Comparison of ENCODE assay signal across 14 mouse cellular contexts in genomic region chr3:148676025-148676424, GRCm38 (mm10).
DNase-seq lines count a peak whose midpoint lies in the region; ATAC-seq lines count a peak whose summit lies in the region.
"Had no signal": no experiment of that assay in that cellular context is flagged by ENCODE, and none has a peak within 500 bp of the region (broad histone marks: within the 10 kb centered on the region; RNA-seq: fewer than 3 reads in every experiment).

No protein-coding gene starts in this region.

- no peaks in the 10 kb centered on the region for H3K27me3 ChIP-seq in kidney, embryonic 15.5 days
- H3K27me3 ChIP-seq in heart, embryonic 12.5 days (replicated peaks): no peaks in the 10 kb centered on the region
- H3K27me3 ChIP-seq: embryonic facial prominence, embryonic 15.5 days; limb, embryonic 15.5 days had no signal

- H3K4me3 ChIP-seq in kidney, embryonic 15.5 days (replicated peaks): no peak overlapping the region
- H3K4me3 ChIP-seq in heart, embryonic 12.5 days: no peak overlapping the region
- H3K4me3 ChIP-seq: embryonic facial prominence, embryonic 15.5 days; limb, embryonic 15.5 days had no signal

- DNase-seq in embryo, embryonic 10.5 days (ENCODE audit: low spot score): peak; percentile 32
- DNase-seq in embryo, embryonic 9.5 days (ENCODE audit: extremely low spot score): no peak
- DNase-seq in kidney, postnatal 10 days: peak; percentile 14
- peak; percentile 29 for DNase-seq in 3T3-L1 (ENCODE audit: low read depth, low spot score)
- DNase-seq: cerebellum, adult 2 months; layer of hippocampus, postnatal 36 days; right cerebral cortex, adult 18-20 months had no signal

- H3K27ac ChIP-seq in kidney, embryonic 15.5 days: no peak overlapping the region
- H3K27ac ChIP-seq in heart, embryonic 12.5 days (ENCODE audit: poor library complexity, severe bottlenecking): no peak overlapping the region
- H3K27ac ChIP-seq: embryonic facial prominence, embryonic 15.5 days; limb, embryonic 15.5 days; macrophage had no signal

- H3K36me3 ChIP-seq in kidney, embryonic 15.5 days: no peaks in the 10 kb centered on the region
- no peaks in the 10 kb centered on the region for H3K36me3 ChIP-seq in heart, embryonic 12.5 days
- H3K36me3 ChIP-seq: embryonic facial prominence, embryonic 15.5 days; limb, embryonic 15.5 days had no signal

- 61% methylated on average over 2 of the region's 2 CpGs for WGBS in kidney, embryonic 15.5 days
- WGBS in heart, embryonic 12.5 days: 71% methylated on average over 2 of the region's 2 CpGs

- no peaks in the 10 kb centered on the region for H3K9me3 ChIP-seq in kidney, embryonic 15.5 days (replicated peaks)
- H3K9me3 ChIP-seq in heart, embryonic 12.5 days (replicated peaks): no peaks in the 10 kb centered on the region
- H3K9me3 ChIP-seq: embryonic facial prominence, embryonic 15.5 days; limb, embryonic 15.5 days had no signal

- no peak overlapping the region for H3K4me2 ChIP-seq in kidney, embryonic 15.5 days
- H3K4me2 ChIP-seq in heart, embryonic 12.5 days: no peak overlapping the region
- H3K4me2 ChIP-seq: embryonic facial prominence, embryonic 15.5 days; limb, embryonic 15.5 days had no signal

- no peaks in the 10 kb centered on the region for H3K4me1 ChIP-seq in kidney, embryonic 15.5 days
- peaks cover 5% of the 10 kb centered on the region for H3K4me1 ChIP-seq in heart, embryonic 12.5 days (replicated peaks)
- H3K4me1 ChIP-seq: embryonic facial prominence, embryonic 15.5 days; limb, embryonic 15.5 days had no signal

- H3K9ac ChIP-seq in kidney, embryonic 15.5 days: no peak overlapping the region
- H3K9ac ChIP-seq in heart, embryonic 12.5 days: no peak overlapping the region
- H3K9ac ChIP-seq: embryonic facial prominence, embryonic 15.5 days; limb, embryonic 15.5 days had no signal

- no peak for ATAC-seq in kidney, embryonic 15.5 days (replicated peaks; ENCODE audit: low FRiP score)
- peak; percentile 54; the same call in 1 of the 2 replicates for ATAC-seq in common myeloid progenitor, adult 5-6 weeks (replicated peaks; ENCODE audit: low read depth, poor library complexity, severe bottlenecking)
- ATAC-seq in heart, embryonic 12.5 days (ENCODE audit: insufficient number of reproducible peaks, low FRiP score): no peak
- no peak for ATAC-seq in erythroid progenitor cell, adult 5-6 weeks (replicated peaks; ENCODE audit: low FRiP score, poor library complexity, severe bottlenecking)
